Mouse (Mus musculus) MEL (cell line): ENCODE data around the gene Rbmxl1.

Source experiments
- KAT2A ChIP-seq: conservative IDR thresholded peaks from 2 replicates; pipeline ENCODE4 v1.6.1; 2012; ENCODE audit warnings: low read depth, low read length, improper control_type of control experiment, inconsistent platforms
- POLR2A ChIP-seq, 2 experiments: IDR thresholded peaks; 2 replicates each; pipeline ENCODE4 v1.6.1; 2011 to 2012; ENCODE audit warnings: low read length in 2 of 2, mild to moderate bottlenecking in 2 of 2, control low read depth in 1 of 2, improper control_type of control experiment in 1 of 2, low read depth in 1 of 2, moderate library complexity in 1 of 2; ENCODE audit not compliant: control insufficient read depth in 1 of 2, insufficient read depth in 1 of 2, poor library complexity in 1 of 2
- ZC3H11A ChIP-seq: IDR thresholded peaks from 2 replicates; pipeline ENCODE4 v1.6.1; 2012; ENCODE audit warnings: low read depth, mild to moderate bottlenecking, inconsistent platforms, low read length, improper control_type of control experiment

GRCm38 (mm10) chr8:78543621-78544020, 34.9 kb upstream of the Rbmxl1 start:
- TF ChIP-seq KAT2A (no peak), POLR2A (IDR thresholded peaks at IDR 0.05; ENCODE audit: control insufficient read depth in 1 of 2, insufficient read depth in 1 of 2, low read depth in 1 of 2, low read length in 2 of 2, poor library complexity in 1 of 2) (no peak), ZC3H11A (no peak)
